Mouse (Mus musculus): ENCODE measurements around the gene Pim2. TPM values are rescaled to one million over a fixed set of nuclear protein-coding genes. Genes with fewer than 3 reads are reported as not detected.

The Pim2 gene
- polyA plus RNA-seq (2015; fragmentation: Illumina TruSeq; extraction: RNeasy Lipid Tissue Mini Kit (QIAGEN cat#74804); ENCODE audit: insufficient read depth, low read depth, low replicate concordance): 4.9 TPM

DNA sequence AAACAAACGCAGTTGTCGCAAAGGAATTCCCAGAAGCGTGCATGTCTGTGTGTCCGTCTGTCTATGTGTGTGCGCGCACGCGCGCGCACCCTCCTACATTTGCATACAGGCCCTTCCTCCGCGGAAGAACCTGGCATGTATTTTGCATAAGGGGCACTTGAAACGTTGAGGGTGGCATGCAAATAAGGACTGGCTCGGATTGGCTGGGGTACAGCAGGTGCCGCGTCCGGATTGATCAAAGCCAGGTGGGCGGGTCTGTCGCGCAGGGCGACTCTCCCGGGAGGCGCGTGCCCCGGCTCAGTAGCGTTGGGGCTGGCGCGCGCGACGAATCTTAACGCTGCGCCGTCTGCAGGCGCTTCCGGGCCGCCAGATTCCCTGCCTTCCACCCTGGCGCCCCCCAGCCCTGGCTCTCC is at the start of gene Pim2:
Pim2 (plus strand) TSS at position 256 of the 413 bp plus-strand sequence.

DNA sequence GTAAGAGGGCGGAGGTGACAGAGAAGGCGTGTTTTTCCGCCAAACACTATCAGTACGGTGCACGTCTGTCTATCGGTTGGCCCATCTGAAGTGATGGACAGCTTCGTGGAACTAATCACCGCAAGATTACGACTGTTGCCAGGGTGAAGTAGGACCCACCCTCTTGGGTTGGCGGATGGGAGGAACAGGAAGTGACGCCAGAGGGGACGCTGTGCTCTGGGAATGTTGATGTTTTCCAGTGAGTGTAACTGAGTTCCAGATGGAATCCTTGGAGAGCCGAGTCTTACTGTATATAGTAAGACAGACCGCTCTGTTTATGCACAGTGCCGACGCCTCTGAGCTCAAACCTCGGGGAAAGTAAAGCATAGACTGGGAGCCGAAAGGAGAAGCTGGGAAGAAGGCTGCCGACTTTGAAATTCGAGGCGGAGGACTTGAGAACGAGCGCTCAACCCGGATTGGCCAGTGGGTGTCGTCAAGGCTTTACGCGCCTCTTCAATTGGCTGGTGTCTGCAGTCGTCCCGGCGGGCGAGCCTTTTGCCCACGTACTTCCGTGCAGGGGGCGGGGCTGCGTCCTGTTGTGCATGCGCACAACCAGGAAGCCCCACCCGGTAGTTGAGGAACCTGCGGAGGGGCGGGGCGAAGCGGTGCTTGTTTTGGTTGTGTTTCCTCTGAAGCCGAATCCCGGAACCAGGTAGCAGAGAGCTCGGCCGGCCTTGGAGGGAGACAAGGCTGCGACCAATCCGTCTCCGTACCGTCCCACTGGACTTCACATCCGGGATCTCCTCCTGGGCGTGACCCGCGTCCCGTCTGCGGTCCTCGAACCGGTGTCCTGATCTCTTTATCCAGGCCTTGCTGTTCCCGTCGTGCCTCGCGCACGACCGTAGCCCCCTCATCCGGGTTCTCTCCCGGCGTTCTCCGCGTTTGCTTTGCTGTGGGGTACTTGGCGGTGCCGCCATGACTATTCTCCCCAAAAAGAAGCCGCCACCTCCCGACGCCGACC is 36.6 kb upstream of the Pim2 start, which contains the start of gene Otud5:
Otud5 (plus strand) TSS at position 202 of the 1,000 bp plus-strand sequence.

DNA sequence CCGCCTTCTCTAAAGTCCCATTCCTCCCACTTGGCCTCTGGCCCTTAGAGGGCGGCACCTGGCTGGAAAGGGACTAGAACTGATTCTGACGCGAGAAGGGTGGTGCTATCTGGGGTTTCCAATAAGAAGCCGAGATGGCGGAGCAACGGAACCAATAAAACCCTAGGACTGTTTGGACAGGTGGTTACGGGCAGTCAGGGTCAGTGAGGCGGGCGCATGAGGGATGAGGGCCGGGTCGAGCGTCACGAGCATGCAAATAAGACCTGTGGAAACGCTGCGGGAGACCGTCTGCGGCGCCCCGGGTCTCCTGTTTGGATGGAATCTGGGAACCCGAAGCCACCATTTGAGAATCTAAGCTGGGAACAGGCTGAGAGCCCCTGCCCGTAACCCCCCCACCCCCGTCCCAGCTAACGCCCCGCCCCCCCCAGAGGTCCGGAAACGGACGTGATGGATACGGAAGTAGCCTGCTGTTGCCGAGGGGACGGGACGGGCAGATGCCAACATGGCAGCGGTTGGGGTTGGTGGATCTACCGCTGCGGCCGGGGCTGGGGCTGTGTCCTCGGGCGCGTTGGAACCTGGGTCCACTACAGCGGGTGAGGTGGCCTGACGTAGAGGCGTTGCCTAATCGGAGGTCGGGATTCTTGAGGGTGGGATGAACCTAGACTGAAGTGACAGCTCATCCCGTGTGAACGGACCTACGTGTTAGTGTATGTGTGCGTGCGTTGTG is 5.9 kb downstream of the Pim2 start, which contains the start of gene Slc35a2:
Slc35a2 (plus strand) TSS at position 188 of the 727 bp plus-strand sequence.

DNA sequence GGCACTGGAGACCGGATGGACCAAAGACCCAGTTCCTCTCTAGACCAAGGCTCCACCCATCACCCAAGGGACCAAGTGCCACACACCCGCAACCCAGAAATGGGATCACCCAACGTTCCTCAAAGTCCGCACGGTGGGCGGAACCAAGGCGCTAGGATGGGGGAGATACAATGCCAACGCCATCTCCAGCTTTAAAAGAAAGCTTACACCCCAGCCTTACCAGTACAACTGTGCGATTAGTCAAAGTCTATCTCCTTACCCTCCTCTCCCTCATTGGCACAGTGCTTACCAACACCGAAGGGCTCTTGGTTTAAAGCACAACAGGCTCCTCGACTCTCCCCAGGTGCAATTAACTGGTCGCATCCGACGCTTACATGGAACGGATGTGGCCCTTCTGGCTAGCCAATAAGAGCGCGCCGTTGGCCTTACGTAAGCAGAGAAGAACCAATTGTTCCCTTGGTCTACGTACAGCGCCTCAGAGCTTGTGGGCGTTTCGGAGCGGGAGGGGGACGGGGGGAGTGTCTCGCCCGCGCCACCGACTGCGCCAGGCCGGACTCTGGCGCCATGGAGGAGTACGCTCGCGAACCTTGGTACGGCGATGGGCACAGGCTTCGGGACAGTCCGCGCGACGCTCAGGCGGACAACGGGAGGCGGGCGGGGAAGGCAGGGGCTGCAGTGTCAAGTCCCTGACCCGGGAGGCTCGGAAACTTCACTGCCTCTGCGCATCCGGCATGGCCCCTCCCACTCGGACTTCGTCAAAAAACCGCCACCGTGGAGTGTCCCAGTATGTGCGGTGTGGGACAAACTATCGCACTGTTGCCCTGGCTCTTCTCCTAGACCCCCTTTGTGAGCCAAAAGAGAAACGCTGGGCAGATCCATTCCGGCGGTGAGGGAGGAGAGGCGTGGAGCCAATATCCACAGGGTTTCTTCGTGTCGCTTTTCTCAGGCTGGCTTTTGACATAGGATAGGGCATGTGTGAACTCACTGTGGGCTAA is 21.1 kb downstream of the Pim2 start, which contains the start of the genes Pqbp1 and Timm17b:
Pqbp1 (minus strand) TSS at position 390 of the 995 bp plus-strand sequence.
Timm17b (plus strand) TSS at position 478 of the 995 bp plus-strand sequence.

DNA sequence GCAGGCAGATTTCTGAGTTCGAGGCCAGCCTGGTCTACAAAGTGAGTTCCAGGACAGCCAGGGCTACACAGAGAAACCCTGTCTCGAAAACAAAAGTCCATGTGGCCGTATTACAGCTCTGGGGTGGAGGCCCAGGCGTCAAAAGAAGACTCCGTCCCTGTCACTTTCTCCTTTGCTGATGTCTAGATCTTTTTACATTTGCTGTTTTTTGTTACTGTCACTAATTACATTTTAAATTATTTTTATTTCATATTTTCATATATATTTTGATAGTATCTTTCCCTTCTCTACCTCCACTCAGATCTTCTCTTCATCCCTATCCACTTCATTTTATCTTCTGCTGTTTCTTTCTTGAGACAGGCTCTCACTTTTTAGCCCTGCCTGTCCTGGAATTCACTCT is 29.7 kb downstream of the Pim2 start, which contains the start of gene Gm10491:
Gm10491 (minus strand) TSS at position 101 of the 400 bp plus-strand sequence.

DNA sequence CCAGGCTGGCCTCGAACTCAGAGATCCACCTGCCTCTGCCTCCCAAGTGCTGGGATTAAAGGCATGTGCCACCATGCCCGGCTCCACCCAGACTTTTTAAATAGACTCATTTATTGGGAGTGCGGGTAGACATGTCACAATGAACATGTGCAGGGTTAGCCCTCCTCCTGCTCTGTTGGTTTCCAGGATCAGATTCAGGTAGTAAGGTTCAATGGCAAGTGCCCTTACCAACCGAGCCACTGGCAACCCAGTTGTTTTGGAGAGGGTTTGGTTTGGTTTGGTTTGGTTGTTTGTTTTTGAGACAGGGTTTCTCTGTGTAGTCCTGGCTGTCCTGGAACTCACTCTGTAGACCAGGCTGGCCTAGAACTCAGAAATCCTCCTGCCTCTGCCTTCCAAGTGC is 31.2 kb downstream of the Pim2 start, which contains the start of gene Gm10490:
Gm10490 (plus strand) TSS at position 301 of the 400 bp plus-strand sequence.

DNA sequence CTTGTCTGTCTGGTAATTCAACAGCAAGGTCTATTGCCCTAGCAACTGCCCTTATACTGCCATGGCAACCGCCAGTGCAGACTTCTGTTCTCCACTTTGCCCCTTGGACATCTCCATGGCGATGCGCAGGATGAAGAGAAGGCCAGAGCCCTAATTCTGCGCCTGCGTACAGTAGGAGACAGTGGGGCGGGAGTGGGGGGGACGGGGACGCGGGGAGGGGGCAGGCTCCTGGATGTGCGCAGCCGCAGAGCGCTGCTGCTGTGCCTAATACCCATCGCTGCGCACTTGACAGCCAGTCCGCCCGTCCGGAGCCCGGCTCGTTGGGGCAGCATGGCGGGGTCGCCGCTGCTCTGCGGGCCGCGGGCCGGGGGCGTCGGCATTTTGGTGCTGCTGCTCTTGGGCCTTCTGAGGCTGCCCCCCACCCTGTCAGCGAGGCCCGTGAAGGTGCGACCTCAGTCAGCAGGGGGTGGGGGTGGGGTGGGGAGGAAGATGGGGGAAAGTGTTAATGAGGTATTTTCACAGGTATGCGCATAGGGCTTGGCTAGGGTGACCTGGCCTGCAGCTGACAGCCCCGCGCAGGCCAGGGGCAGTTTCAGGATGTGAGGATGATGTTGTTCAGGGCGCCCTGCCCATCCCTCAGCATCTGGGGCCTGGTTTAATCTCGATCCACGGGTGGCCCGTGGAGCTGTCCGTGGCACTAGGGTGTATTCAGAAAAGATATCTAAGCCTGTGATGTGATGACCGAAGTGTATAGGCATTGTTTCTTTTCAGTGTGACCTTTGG is 41.7 kb downstream of the Pim2 start, which contains the start of gene Pcsk1n:
Pcsk1n (plus strand) TSS at position 222 of the 783 bp plus-strand sequence.

DNA sequence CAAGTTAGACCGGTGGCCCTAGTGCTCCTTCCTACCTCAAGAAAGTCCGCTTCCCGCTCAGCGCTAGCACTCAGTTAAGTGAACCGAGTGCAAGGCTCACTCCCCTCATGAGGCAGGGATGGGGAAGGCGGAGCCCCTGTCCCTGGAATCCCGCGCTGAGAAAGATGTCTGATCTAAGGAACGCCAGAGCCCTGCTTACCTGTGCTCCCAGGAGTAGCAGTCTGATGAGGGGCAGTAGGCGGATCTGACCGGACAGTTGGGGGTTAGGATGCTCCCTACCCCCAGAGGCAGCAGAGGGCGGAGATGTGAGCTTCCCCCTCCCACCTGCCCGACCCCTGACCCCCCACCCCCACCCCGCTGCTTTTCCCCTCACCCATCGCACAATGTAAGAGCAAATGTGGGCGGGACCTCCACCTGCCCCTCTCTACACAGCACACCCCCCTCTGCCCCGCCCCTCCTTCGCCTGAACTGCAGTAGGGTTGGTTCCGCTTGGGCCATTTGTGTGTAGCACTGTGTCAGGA is 50.3 kb downstream of the Pim2 start, which contains the start of gene Eras:
Eras (minus strand) TSS at position 338 of the 521 bp plus-strand sequence.

Other genes with a start within 250 kb of the Pim2 start
- 7.2 TPM for gene Syp, start 239.8 kb upstream of the Pim2 start, polyA plus RNA-seq (2015; fragmentation: Illumina TruSeq; extraction: RNeasy Lipid Tissue Mini Kit (QIAGEN cat#74804); ENCODE audit: insufficient read depth, low read depth, low replicate concordance)
- 4.9 TPM for gene Prickle3, start 221.0 kb upstream of the Pim2 start, polyA plus RNA-seq (2015; fragmentation: Illumina TruSeq; extraction: RNeasy Lipid Tissue Mini Kit (QIAGEN cat#74804); ENCODE audit: insufficient read depth, low read depth, low replicate concordance)
- gene Plp2, start 206.9 kb upstream of the Pim2 start, polyA plus RNA-seq (2015; fragmentation: Illumina TruSeq; extraction: RNeasy Lipid Tissue Mini Kit (QIAGEN cat#74804); ENCODE audit: insufficient read depth, low read depth, low replicate concordance): 31.6 TPM
- gene Magix, start 197.0 kb upstream of the Pim2 start, polyA plus RNA-seq (2015; fragmentation: Illumina TruSeq; extraction: RNeasy Lipid Tissue Mini Kit (QIAGEN cat#74804); ENCODE audit: insufficient read depth, low read depth, low replicate concordance): 3.1 TPM
- gene Gpkow, start 181.1 kb upstream of the Pim2 start, polyA plus RNA-seq (2015; fragmentation: Illumina TruSeq; extraction: RNeasy Lipid Tissue Mini Kit (QIAGEN cat#74804); ENCODE audit: insufficient read depth, low read depth, low replicate concordance): 6.6 TPM
- gene Wdr45, start 163.9 kb upstream of the Pim2 start, polyA plus RNA-seq (2015; fragmentation: Illumina TruSeq; extraction: RNeasy Lipid Tissue Mini Kit (QIAGEN cat#74804); ENCODE audit: insufficient read depth, low read depth, low replicate concordance): 23.7 TPM
- gene Gm45208, start 156.0 kb upstream of the Pim2 start, polyA plus RNA-seq (2015; fragmentation: Illumina TruSeq; extraction: RNeasy Lipid Tissue Mini Kit (QIAGEN cat#74804); ENCODE audit: insufficient read depth, low read depth, low replicate concordance): not detected
- gene Praf2, start 149.8 kb upstream of the Pim2 start, polyA plus RNA-seq (2015; fragmentation: Illumina TruSeq; extraction: RNeasy Lipid Tissue Mini Kit (QIAGEN cat#74804); ENCODE audit: insufficient read depth, low read depth, low replicate concordance): 8.7 TPM
- 2.0 TPM for gene Ccdc120, start 127.4 kb upstream of the Pim2 start, polyA plus RNA-seq (2015; fragmentation: Illumina TruSeq; extraction: RNeasy Lipid Tissue Mini Kit (QIAGEN cat#74804); ENCODE audit: insufficient read depth, low read depth, low replicate concordance)
- gene Tfe3, start 115.7 kb upstream of the Pim2 start, polyA plus RNA-seq (2015; fragmentation: Illumina TruSeq; extraction: RNeasy Lipid Tissue Mini Kit (QIAGEN cat#74804); ENCODE audit: insufficient read depth, low read depth, low replicate concordance): 7.8 TPM
- gene Gripap1, start 88.5 kb upstream of the Pim2 start, polyA plus RNA-seq (2015; fragmentation: Illumina TruSeq; extraction: RNeasy Lipid Tissue Mini Kit (QIAGEN cat#74804); ENCODE audit: insufficient read depth, low read depth, low replicate concordance): 41.2 TPM
- 1.8 TPM for gene Kcnd1, start 56.0 kb upstream of the Pim2 start, polyA plus RNA-seq (2015; fragmentation: Illumina TruSeq; extraction: RNeasy Lipid Tissue Mini Kit (QIAGEN cat#74804); ENCODE audit: insufficient read depth, low read depth, low replicate concordance)
- 25.1 TPM for gene Otud5, start 36.9 kb upstream of the Pim2 start, polyA plus RNA-seq (2015; fragmentation: Illumina TruSeq; extraction: RNeasy Lipid Tissue Mini Kit (QIAGEN cat#74804); ENCODE audit: insufficient read depth, low read depth, low replicate concordance)
- gene Slc35a2, start 5.8 kb downstream of the Pim2 start, polyA plus RNA-seq (2015; fragmentation: Illumina TruSeq; extraction: RNeasy Lipid Tissue Mini Kit (QIAGEN cat#74804); ENCODE audit: insufficient read depth, low read depth, low replicate concordance): 10.3 TPM
- gene Pqbp1, start 21.0 kb downstream of the Pim2 start, polyA plus RNA-seq (2015; fragmentation: Illumina TruSeq; extraction: RNeasy Lipid Tissue Mini Kit (QIAGEN cat#74804); ENCODE audit: insufficient read depth, low read depth, low replicate concordance): 23.2 TPM
- gene Timm17b, start 21.1 kb downstream of the Pim2 start, polyA plus RNA-seq (2015; fragmentation: Illumina TruSeq; extraction: RNeasy Lipid Tissue Mini Kit (QIAGEN cat#74804); ENCODE audit: insufficient read depth, low read depth, low replicate concordance): 18.8 TPM
- not detected for gene Gm10491, start 29.6 kb downstream of the Pim2 start, polyA plus RNA-seq (2015; fragmentation: Illumina TruSeq; extraction: RNeasy Lipid Tissue Mini Kit (QIAGEN cat#74804); ENCODE audit: insufficient read depth, low read depth, low replicate concordance)
- gene Gm10490, start 31.3 kb downstream of the Pim2 start, polyA plus RNA-seq (2015; fragmentation: Illumina TruSeq; extraction: RNeasy Lipid Tissue Mini Kit (QIAGEN cat#74804); ENCODE audit: insufficient read depth, low read depth, low replicate concordance): not detected
- gene Pcsk1n, start 41.6 kb downstream of the Pim2 start, polyA plus RNA-seq (2015; fragmentation: Illumina TruSeq; extraction: RNeasy Lipid Tissue Mini Kit (QIAGEN cat#74804); ENCODE audit: insufficient read depth, low read depth, low replicate concordance): 20.9 TPM
- not detected for gene Eras, start 50.3 kb downstream of the Pim2 start, polyA plus RNA-seq (2015; fragmentation: Illumina TruSeq; extraction: RNeasy Lipid Tissue Mini Kit (QIAGEN cat#74804); ENCODE audit: insufficient read depth, low read depth, low replicate concordance)
- gene Hdac6, start 69.6 kb downstream of the Pim2 start, polyA plus RNA-seq (2015; fragmentation: Illumina TruSeq; extraction: RNeasy Lipid Tissue Mini Kit (QIAGEN cat#74804); ENCODE audit: insufficient read depth, low read depth, low replicate concordance): 11.3 TPM
- not detected for gene Gata1, start 99.8 kb downstream of the Pim2 start, polyA plus RNA-seq (2015; fragmentation: Illumina TruSeq; extraction: RNeasy Lipid Tissue Mini Kit (QIAGEN cat#74804); ENCODE audit: insufficient read depth, low read depth, low replicate concordance)
- gene Glod5, start 140.2 kb downstream of the Pim2 start, polyA plus RNA-seq (2015; fragmentation: Illumina TruSeq; extraction: RNeasy Lipid Tissue Mini Kit (QIAGEN cat#74804); ENCODE audit: insufficient read depth, low read depth, low replicate concordance): not detected
- 1.7 TPM for gene Suv39h1, start 196.5 kb downstream of the Pim2 start, polyA plus RNA-seq (2015; fragmentation: Illumina TruSeq; extraction: RNeasy Lipid Tissue Mini Kit (QIAGEN cat#74804); ENCODE audit: insufficient read depth, low read depth, low replicate concordance)
- 0.78 TPM for gene Was, start 212.2 kb downstream of the Pim2 start, polyA plus RNA-seq (2015; fragmentation: Illumina TruSeq; extraction: RNeasy Lipid Tissue Mini Kit (QIAGEN cat#74804); ENCODE audit: insufficient read depth, low read depth, low replicate concordance)